ENCODE assay signal across 5 mouse cellular contexts in genomic region chr5:92521131-92521530, GRCm38 (mm10). TPM values are rescaled to one million over a fixed set of nuclear protein-coding genes. Genes with fewer than 3 reads are reported as not detected.
"Had no signal": no experiment of that assay in that cellular context is flagged by ENCODE, and none has a peak within 500 bp of the region (broad histone marks: within the 10 kb centered on the region; RNA-seq: fewer than 3 reads in every experiment).

No protein-coding gene starts in this region.

RNA-seq across cellular contexts. Expression of gene Fam47e, which starts 33.7 kb away (rescaled TPM):
- total RNA-seq: neutrophil, adult 5-6 weeks had no signal
- polyA plus RNA-seq: small intestine, adult 2 months; stomach, embryonic 14.5 days; testis, adult 2 months; thymus, adult 2 months had no signal
